Mouse (Mus musculus): Measurements from ENCODE around the gene Cd22.

GRCm38 (mm10) chr7:30881367-30881766, 1.2 kb upstream of the Cd22 start:
- TF ChIP-seq POLR2A (IDR thresholded peaks at IDR 0.05; ENCODE audit: insufficient read length, low read depth) (no peak), USF1 (IDR thresholded peaks at IDR 0.05; ENCODE audit: low read depth) (no peak), MAX (IDR thresholded peaks at IDR 0.05; ENCODE audit: low read depth) (no peak), MYOG (IDR thresholded peaks at IDR 0.05; ENCODE audit: control insufficient read depth in 1 of 3, insufficient read depth in 1 of 3, insufficient read length in 2 of 3, low read depth in 2 of 3) (no peak), E2F4 (IDR thresholded peaks at IDR 0.05; ENCODE audit: insufficient read depth) (no peak), TCF12 (IDR thresholded peaks at IDR 0.05; ENCODE audit: insufficient read depth, poor library complexity, severe bottlenecking) (no peak), POLR2AphosphoS2 (IDR thresholded peaks at IDR 0.05; ENCODE audit: insufficient read length, low read depth) (no peak), TCF3 (IDR thresholded peaks at IDR 0.05; ENCODE audit: insufficient read length, low read depth) (no peak), MYOD1 (IDR thresholded peaks at IDR 0.05; ENCODE audit: control insufficient read depth in 1 of 3, insufficient read length in 2 of 3, low read depth in 2 of 3) (no peak), CEBPB (IDR thresholded peaks at IDR 0.05; ENCODE audit: insufficient read depth, poor library complexity, severe bottlenecking) (no peak)
